Mouse (Mus musculus): ENCODE results near the gene Phospho2. TPM values are rescaled to one million over a fixed set of nuclear protein-coding genes. Genes with fewer than 3 reads are reported as not detected.

Phospho2 gene
- polyA plus RNA-seq, 1 experiment from 2014 or later, result 33.4 TPM

DNA sequence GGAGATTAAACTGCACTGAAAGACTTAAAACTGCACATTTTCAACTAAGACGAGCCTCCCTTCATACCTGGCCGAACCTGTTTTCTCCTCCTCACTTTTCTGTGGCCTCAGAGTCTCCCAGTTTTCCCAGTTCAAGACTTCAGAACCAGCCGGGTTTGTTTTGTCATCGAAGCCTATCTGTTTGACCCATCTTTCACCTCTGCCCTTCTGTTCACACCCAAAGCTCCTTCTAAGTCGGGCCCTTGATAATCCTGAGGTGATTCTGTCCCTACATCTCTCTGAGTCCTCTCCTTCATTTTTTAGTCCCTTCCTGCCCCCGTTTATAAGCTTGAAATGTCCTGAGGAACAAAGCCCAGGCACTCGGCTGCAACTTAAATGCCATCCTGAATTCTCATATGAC lies 38.6 kb downstream of the Phospho2 start:
- no peaks in the 10 kb centered on the region for H3K27me3 ChIP-seq
- H3K4me1 ChIP-seq (replicated peaks), result peaks cover 38% of the 10 kb centered on the region
- H3K4me2 ChIP-seq, result no peak overlapping the region
- no peak overlapping the region for H3K27ac ChIP-seq (replicated peaks)
- WGBS, result 56% methylated on average over 7 of the region's 7 CpGs
- no peak for ATAC-seq (ENCODE audit: low FRiP score, low read depth)
- H3K4me3 ChIP-seq, result no peak overlapping the region
- H3K9ac ChIP-seq, result no peak overlapping the region
- H3K9me3 ChIP-seq, result no peaks in the 10 kb centered on the region
- H3K36me3 ChIP-seq, result peaks cover 37% of the 10 kb centered on the region

DNA sequence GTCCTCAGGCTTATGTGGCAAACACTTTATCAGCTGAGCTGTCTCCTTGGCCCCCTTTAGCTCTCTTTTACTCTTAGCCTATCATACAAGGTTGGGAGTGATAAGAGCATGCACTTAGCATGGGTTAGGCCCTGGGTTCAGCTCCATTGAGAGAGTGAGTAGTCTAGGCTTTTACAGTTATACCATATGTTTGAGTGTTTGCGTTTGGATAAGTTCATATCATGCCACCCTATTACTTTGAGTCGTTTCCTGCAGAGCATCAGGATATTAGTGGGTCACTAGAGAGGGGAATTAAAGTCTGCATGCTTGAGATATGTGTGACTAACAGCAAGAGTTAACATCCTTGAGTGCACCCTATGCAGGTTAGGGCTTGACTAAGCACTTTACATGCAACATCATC lies 40.3 kb downstream of the Phospho2 start:
- no peak overlapping the region for H3K9ac ChIP-seq
- no peaks in the 10 kb centered on the region for H3K27me3 ChIP-seq
- no peak for ATAC-seq (ENCODE audit: low FRiP score, low read depth)
- no peak overlapping the region for H3K4me3 ChIP-seq
- H3K4me1 ChIP-seq (replicated peaks), result peaks cover 27% of the 10 kb centered on the region
- peaks cover 52% of the 10 kb centered on the region for H3K36me3 ChIP-seq
- H3K27ac ChIP-seq (replicated peaks), result no peak overlapping the region
- no peaks in the 10 kb centered on the region for H3K9me3 ChIP-seq
- no peak overlapping the region for H3K4me2 ChIP-seq
- WGBS, result 87% methylated on average over 2 of the region's 2 CpGs

DNA sequence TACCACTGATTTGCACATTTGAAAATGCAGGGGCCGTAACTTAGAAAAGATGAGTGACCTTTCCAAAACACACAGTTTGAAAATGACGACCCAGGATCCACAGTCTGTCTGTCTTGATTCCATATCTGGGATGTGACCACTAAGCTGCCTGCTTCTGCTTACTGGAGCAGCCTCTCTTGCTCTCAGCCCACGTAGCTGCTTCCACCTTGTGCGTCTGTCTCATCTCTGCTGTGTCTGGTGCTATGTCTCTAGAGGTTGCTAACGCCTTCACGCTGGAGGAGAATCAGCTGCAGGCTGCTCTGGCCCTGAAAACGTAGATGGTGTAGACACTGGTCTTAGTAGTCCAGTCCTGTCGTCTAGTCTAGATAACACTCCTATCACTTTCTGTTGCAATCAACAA lies 40.7 kb downstream of the Phospho2 start:
- no peak overlapping the region for H3K4me3 ChIP-seq
- peaks cover 22% of the 10 kb centered on the region for H3K4me1 ChIP-seq (replicated peaks)
- no peak for ATAC-seq (ENCODE audit: low FRiP score, low read depth)
- no peaks in the 10 kb centered on the region for H3K27me3 ChIP-seq
- H3K4me2 ChIP-seq, result no peak overlapping the region
- no peak overlapping the region for H3K27ac ChIP-seq (replicated peaks)
- 92% methylated on average over 8 of the region's 8 CpGs for WGBS
- H3K36me3 ChIP-seq, result peaks cover 55% of the 10 kb centered on the region
- no peaks in the 10 kb centered on the region for H3K9me3 ChIP-seq
- H3K9ac ChIP-seq, result no peak overlapping the region

DNA sequence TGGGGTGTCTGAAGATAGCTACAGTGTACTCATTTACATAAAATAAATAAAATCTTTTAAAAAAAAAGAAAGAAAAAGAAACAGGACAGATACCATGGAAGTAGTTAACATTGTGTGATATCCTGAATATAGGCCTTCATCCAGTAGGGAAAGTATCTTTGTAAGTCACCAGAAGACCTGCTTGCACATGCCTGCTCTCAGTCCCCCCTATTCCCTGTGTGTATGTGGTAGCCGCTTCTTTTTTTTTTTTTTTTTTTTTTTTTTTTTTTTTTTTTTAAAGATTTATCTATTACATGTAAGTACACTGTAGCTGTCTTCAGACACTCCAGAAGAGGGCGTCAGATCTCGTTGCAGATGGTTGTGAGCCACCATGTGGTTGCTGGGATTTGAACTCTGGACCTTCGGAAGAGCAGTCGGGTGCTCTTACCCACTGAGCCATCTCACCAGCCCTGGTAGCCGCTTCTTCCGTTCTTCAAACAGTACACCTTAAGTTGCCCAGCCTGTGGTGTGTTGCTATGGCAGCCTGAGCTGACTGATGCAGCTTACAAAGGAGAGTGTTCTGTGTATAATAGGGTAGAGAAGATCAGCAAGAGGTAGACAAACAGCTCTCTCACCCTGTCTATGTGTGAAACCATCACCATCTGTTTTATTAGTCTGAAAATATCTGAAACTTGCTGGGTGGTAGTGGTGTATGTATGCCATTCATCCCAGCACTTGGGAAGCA lies 48.0 kb downstream of the Phospho2 start:
- peaks cover 41% of the 10 kb centered on the region for H3K36me3 ChIP-seq
- H3K27me3 ChIP-seq, result no peaks in the 10 kb centered on the region
- no peak overlapping the region for H3K9ac ChIP-seq
- H3K4me1 ChIP-seq (replicated peaks), result no peaks in the 10 kb centered on the region
- no peak overlapping the region for H3K4me2 ChIP-seq
- H3K4me3 ChIP-seq, result no peak overlapping the region
- H3K27ac ChIP-seq (replicated peaks), result no peak overlapping the region
- ATAC-seq (ENCODE audit: low FRiP score, low read depth), result no peak
- 77% methylated on average over 7 of the region's 7 CpGs for WGBS
- no peaks in the 10 kb centered on the region for H3K9me3 ChIP-seq

GRCm38 (mm10) chr2:69837996-69838395 lies 48.6 kb downstream of the Phospho2 start:
- 39% methylated on average over 3 of the region's 3 CpGs for WGBS
- Histone ChIP-seq H3K9ac (no peak overlapping the region), H3K36me3 (peaks cover 38% of the 10 kb centered on the region), H3K27ac (replicated peaks) (no peak overlapping the region), H3K4me1 (replicated peaks) (no peaks in the 10 kb centered on the region), H3K9me3 (no peaks in the 10 kb centered on the region), H3K4me3 (no peak overlapping the region), H3K4me2 (no peak overlapping the region), H3K27me3 (no peaks in the 10 kb centered on the region)
- ATAC-seq (ENCODE audit: low FRiP score, low read depth), result no peak

DNA sequence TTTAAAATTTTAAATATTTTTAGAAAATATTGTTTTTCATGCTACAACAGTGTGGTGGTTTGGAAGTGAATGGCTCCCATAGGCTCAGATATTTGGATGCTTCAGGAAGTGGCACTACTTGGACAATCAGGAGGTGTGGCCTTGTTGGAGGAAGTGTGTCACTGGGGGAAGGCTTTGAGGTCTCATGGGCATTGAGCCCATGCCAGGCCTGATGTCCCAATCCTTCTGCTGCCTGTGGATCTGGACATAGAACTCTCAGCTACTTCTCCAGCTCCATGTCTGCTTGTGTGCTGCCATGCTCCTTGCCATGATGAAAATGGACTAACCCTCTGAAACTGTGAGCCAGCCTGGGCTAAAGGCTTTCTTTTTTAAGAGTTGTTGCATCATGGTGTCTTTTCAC lies 49.3 kb downstream of the Phospho2 start:
- peaks cover 31% of the 10 kb centered on the region for H3K36me3 ChIP-seq
- H3K4me2 ChIP-seq, result no peak overlapping the region
- no peaks in the 10 kb centered on the region for H3K27me3 ChIP-seq
- H3K4me3 ChIP-seq, result no peak overlapping the region
- no peaks in the 10 kb centered on the region for H3K4me1 ChIP-seq (replicated peaks)
- no peak for ATAC-seq (ENCODE audit: low FRiP score, low read depth)
- no peaks in the 10 kb centered on the region for H3K9me3 ChIP-seq
- no peak overlapping the region for H3K27ac ChIP-seq (replicated peaks)
- H3K9ac ChIP-seq, result no peak overlapping the region

- H3K27ac ChIP-seq (replicated peaks), result no peak overlapping the region
- no peaks in the 10 kb centered on the region for H3K9me3 ChIP-seq
- H3K27me3 ChIP-seq, result no peaks in the 10 kb centered on the region
- peaks cover 20% of the 10 kb centered on the region for H3K36me3 ChIP-seq
- H3K9ac ChIP-seq, result no peak overlapping the region
- H3K4me3 ChIP-seq, result no peak overlapping the region
- 39% methylated on average over 6 of the region's 6 CpGs for WGBS
- H3K4me2 ChIP-seq, result no peak overlapping the region
- no peak for ATAC-seq (ENCODE audit: low FRiP score, low read depth)
- no peaks in the 10 kb centered on the region for H3K4me1 ChIP-seq (replicated peaks)
Measured at GRCm38 (mm10) chr2:69840261-69840660, 50.8 kb downstream of the Phospho2 start.

GRCm38 (mm10) chr2:69849215-69849614 lies 59.8 kb downstream of the Phospho2 start:
- 64% methylated on average over 6 of the region's 6 CpGs for WGBS
- no peak overlapping the region for H3K27ac ChIP-seq (replicated peaks)

More at GRCm38 (mm10) chr2:69849215-69849614, 59.8 kb downstream of the Phospho2 start:
- Histone ChIP-seq H3K9me3 (no peaks in the 10 kb centered on the region), H3K27me3 (no peaks in the 10 kb centered on the region), H3K36me3 (no peaks in the 10 kb centered on the region), H3K4me2 (no peak overlapping the region), H3K4me1 (replicated peaks) (no peaks in the 10 kb centered on the region), H3K9ac (no peak overlapping the region), H3K4me3 (no peak overlapping the region)
- ATAC-seq (ENCODE audit: low FRiP score, low read depth), result no peak

Other genes starting within 250 kb of the Phospho2 start
- 1.2 and 1.4 TPM in 2 replicates for gene Lrp2, start 203.6 kb upstream of the Phospho2 start, polyA plus RNA-seq (2015; fragmentation: Nextera tagmentation; extraction: Ambion mirVana)
- 22.5 and 27.7 TPM in 2 replicates for gene Bbs5, start 142.5 kb upstream of the Phospho2 start, polyA plus RNA-seq (2015; fragmentation: Nextera tagmentation; extraction: Ambion mirVana)
- 0.31 and 0.35 TPM in 2 replicates for gene Klhl41, start 119.5 kb upstream of the Phospho2 start, polyA plus RNA-seq (2015; fragmentation: Nextera tagmentation; extraction: Ambion mirVana)
- gene Fastkd1, start 76.1 kb upstream of the Phospho2 start, polyA plus RNA-seq (2015; fragmentation: Nextera tagmentation; extraction: Ambion mirVana), result 15.1 and 16.9 TPM in 2 replicates
- gene Ppig, start 67.1 kb upstream of the Phospho2 start, polyA plus RNA-seq (2015; fragmentation: Nextera tagmentation; extraction: Ambion mirVana), result 120 and 123 TPM in 2 replicates
- gene Ccdc173, start within 50 bp of the Phospho2 start, polyA plus RNA-seq (2015; fragmentation: Nextera tagmentation; extraction: Ambion mirVana), result 3.3 and 3.4 TPM in 2 replicates
- 93.0 and 94.6 TPM in 2 replicates for gene Klhl23, start 32.3 kb downstream of the Phospho2 start, polyA plus RNA-seq (2015; fragmentation: Nextera tagmentation; extraction: Ambion mirVana)
- gene Ssb, start 71.9 kb downstream of the Phospho2 start, polyA plus RNA-seq (2015; fragmentation: Nextera tagmentation; extraction: Ambion mirVana), result 244 and 265 TPM in 2 replicates
- gene Mettl5, start 96.0 kb downstream of the Phospho2 start, polyA plus RNA-seq (2015; fragmentation: Nextera tagmentation; extraction: Ambion mirVana), result 31.8 and 32.6 TPM in 2 replicates
- gene Ubr3, start 107.6 kb downstream of the Phospho2 start, polyA plus RNA-seq (2015; fragmentation: Nextera tagmentation; extraction: Ambion mirVana), result 15.3 and 16.0 TPM in 2 replicates
- 0.10 and 0.26 TPM in 2 replicates for gene Myo3b, start 249.5 kb downstream of the Phospho2 start, polyA plus RNA-seq (2015; fragmentation: Nextera tagmentation; extraction: Ambion mirVana)

Data from hindbrain, embryonic 15.5 days (tissue).